Mouse (Mus musculus) forebrain, embryonic 16.5 days (tissue): ENCODE results near the gene Tenm3. TPM values are rescaled to one million over a fixed set of nuclear protein-coding genes. Genes with fewer than 3 reads are reported as not detected.
A peak's percentile ranks its signal among the peaks of the same experiment; 100 is the strongest.

Experiments used
- ATAC-seq: fragments of 200-750 bp; cut with Nextera tagmentation; 2 replicates; pipeline ENCODE4 v1.8.0; 2017; ENCODE audit warnings: mild to moderate bottlenecking, moderate library complexity
- H3K27ac ChIP-seq: fragments of 300-500 bp; sonication (generic); 2 replicates; pipeline ENCODE4 v1.5.1; 2014; ENCODE audit warnings: low read length, control low read depth
- H3K27me3 ChIP-seq: fragments of 300-500 bp; sonication (generic); replicated peaks from 2 replicates; pipeline ENCODE4 v1.6.1; 2014; ENCODE audit warnings: low read length; ENCODE audit not compliant: control insufficient read depth, insufficient read depth
- H3K36me3 ChIP-seq: fragments of 300-500 bp; sonication (generic); 2 replicates; pipeline ENCODE4 v1.6.1; 2014; ENCODE audit not compliant: control insufficient read depth, insufficient read depth
- H3K4me1 ChIP-seq: fragments of 300-500 bp; sonication (generic); replicated peaks from 2 replicates; pipeline ENCODE4 v1.6.1; 2014; ENCODE audit warnings: low read length; ENCODE audit not compliant: control insufficient read depth, insufficient read depth
- H3K4me2 ChIP-seq: fragments of 300-500 bp; sonication (generic); 2 replicates; pipeline ENCODE4 v1.6.1; 2014; ENCODE audit warnings: mild to moderate bottlenecking, low read length, control low read depth
- H3K4me3 ChIP-seq: fragments of 300-500 bp; sonication (generic); replicated peaks from 2 replicates; pipeline ENCODE4 v1.5.1; 2014; ENCODE audit warnings: mild to moderate bottlenecking, low read length, control low read depth
- H3K9ac ChIP-seq: fragments of 300-500 bp; sonication (generic); replicated peaks from 2 replicates; pipeline ENCODE4 v1.6.1; 2014; ENCODE audit warnings: low read depth, low read length, control low read depth
- H3K9me3 ChIP-seq: fragments of 300-500 bp; sonication (generic); 2 replicates; pipeline ENCODE4 v1.6.1; 2016; ENCODE audit warnings: low read length; ENCODE audit not compliant: control insufficient read depth
- WGBS: fragments of 180-500 bp; shearing (Covaris S2); extraction: QIAGEN DNeasy Blood & Tissue Kit; methylation state at CpG from one replicate; pipeline ENCODE4 v1.1.7; 2014; 5-methylcytosine and 5-hydroxymethylcytosine counted together
- polyA plus RNA-seq: library from polyadenylated mRNA; unstranded; fragments of >200 nt; fragmentation: Nextera tagmentation; extraction: Ambion mirVana; gene quantifications from 2 replicates; pipeline ENCODE4 v1.2.1, GENCODE M21; 2015

The Tenm3 gene
- polyA plus RNA-seq, 1 experiment from 2014 or later: 24.8 TPM

GRCm38 (mm10) chr8:48572345-48572744, 271.4 kb downstream of the Tenm3 start:
- Histone ChIP-seq H3K9ac (no peak overlapping the region), H3K27ac (no peak overlapping the region), H3K36me3 (no peaks in the 10 kb centered on the region), H3K27me3 (no peaks in the 10 kb centered on the region), H3K9me3 (no peaks in the 10 kb centered on the region), H3K4me3 (no peak overlapping the region), H3K4me1 (peaks cover 14% of the 10 kb centered on the region), H3K4me2 (no peak overlapping the region)
- 90% methylated on average over 2 of the region's 2 CpGs for WGBS
- no peak for ATAC-seq

- H3K4me1 ChIP-seq: peaks cover 16% of the 10 kb centered on the region
Measured at GRCm38 (mm10) chr8:48568608-48569007, 275.1 kb downstream of the Tenm3 start.

GRCm38 (mm10) chr8:48567929-48568607, 275.7 kb downstream of the Tenm3 start:
- no peak overlapping the region for H3K4me3 ChIP-seq
- 26% methylated on average over 10 of the region's 10 CpGs for WGBS
- ATAC-seq: peak; percentile 80
- H3K4me1 ChIP-seq: peaks cover 16% of the 10 kb centered on the region
- peak overlapping the region; percentile 1; the same call in 1 of the 2 replicates for H3K27ac ChIP-seq
- no peaks in the 10 kb centered on the region for H3K36me3 ChIP-seq
- no peaks in the 10 kb centered on the region for H3K9me3 ChIP-seq
- no peaks in the 10 kb centered on the region for H3K27me3 ChIP-seq
- H3K9ac ChIP-seq: no peak overlapping the region
- peak overlapping the region; percentile 25 for H3K4me2 ChIP-seq

More at GRCm38 (mm10) chr8:48568608-48569007, 275.1 kb downstream of the Tenm3 start:
- Histone ChIP-seq H3K27ac (peak overlapping the region; percentile 1; the same call in 1 of the 2 replicates), H3K36me3 (no peaks in the 10 kb centered on the region), H3K9me3 (no peaks in the 10 kb centered on the region), H3K9ac (no peak overlapping the region), H3K4me2 (no peak overlapping the region; the same call in 1 of the 2 replicates), H3K27me3 (no peaks in the 10 kb centered on the region), H3K4me3 (no peak overlapping the region)
- ATAC-seq: no peak
- WGBS: 23% methylated on average over 4 of the region's 4 CpGs

- H3K4me2 ChIP-seq: no peak overlapping the region
- WGBS: 87% methylated on average over 9 of the region's 9 CpGs
- H3K4me3 ChIP-seq: no peak overlapping the region
- H3K36me3 ChIP-seq: no peaks in the 10 kb centered on the region
- no peak for ATAC-seq
- no peak overlapping the region for H3K9ac ChIP-seq
- H3K4me1 ChIP-seq: no peaks in the 10 kb centered on the region
- H3K27me3 ChIP-seq: no peaks in the 10 kb centered on the region
- no peak overlapping the region for H3K27ac ChIP-seq
- no peaks in the 10 kb centered on the region for H3K9me3 ChIP-seq
Measured at GRCm38 (mm10) chr8:48560227-48560626, 283.5 kb downstream of the Tenm3 start.

GRCm38 (mm10) chr8:48555546-48556141, 288.1 kb downstream of the Tenm3 start:
- Histone ChIP-seq H3K9ac (peak overlapping the region; percentile 85), H3K36me3 (no peaks in the 10 kb centered on the region), H3K4me2 (peak overlapping the region; percentile 82), H3K4me3 (peak overlapping the region; percentile 83), H3K27me3 (no peaks in the 10 kb centered on the region), H3K27ac (peak overlapping the region; percentile 93), H3K9me3 (no peaks in the 10 kb centered on the region), H3K4me1 (peaks cover 6% of the 10 kb centered on the region)
- under 1% methylated on average over 49 of the region's 55 CpGs for WGBS
- ATAC-seq: peak; percentile 84

DNA sequence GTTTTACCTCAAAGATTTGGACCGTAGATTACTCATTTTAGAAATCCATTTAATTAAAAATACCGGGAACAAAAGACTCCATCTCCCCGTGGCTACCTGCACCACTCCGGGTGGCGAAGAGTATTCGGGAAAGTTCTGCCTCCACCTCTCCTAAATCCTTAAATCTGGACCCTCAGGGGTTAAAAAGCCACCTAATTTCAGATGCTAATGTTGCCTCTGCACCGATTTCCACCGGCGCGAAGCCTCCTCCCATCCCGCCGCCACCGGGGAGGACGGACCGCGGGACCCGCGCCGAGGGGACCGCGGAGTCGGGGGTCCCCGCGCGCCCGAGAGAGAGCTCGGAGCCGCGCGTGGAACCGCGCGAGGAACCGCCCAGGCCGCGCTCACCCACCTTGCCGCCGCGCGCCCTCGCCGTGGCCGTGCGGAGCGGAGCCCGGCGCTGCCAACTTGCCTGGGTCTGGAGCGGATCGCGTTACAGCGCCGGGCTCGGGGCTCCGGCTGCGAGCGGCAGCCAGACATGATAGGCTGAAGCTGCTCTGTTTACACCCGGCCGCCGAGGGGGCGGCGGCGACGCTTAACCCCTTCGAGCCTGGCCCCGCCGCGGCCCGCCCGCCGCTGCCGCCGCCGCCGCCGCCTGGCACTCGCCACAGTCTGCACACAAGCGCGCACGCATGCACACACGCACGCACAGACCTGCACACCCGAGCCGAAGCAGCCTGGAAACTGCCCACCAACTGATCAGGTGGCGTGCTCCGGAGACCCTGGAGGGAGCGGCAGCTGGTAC, 288.8 kb downstream of the Tenm3 start:
- Histone ChIP-seq H3K27me3 (no peaks in the 10 kb centered on the region), H3K9me3 (no peaks in the 10 kb centered on the region), H3K4me1 (peaks cover 6% of the 10 kb centered on the region), H3K27ac (peak overlapping the region; percentile 93), H3K4me2 (peak overlapping the region; percentile 82), H3K4me3 (peak overlapping the region; percentile 83), H3K36me3 (no peaks in the 10 kb centered on the region), H3K9ac (peak overlapping the region; percentile 85)
- peak; percentile 95 for ATAC-seq
- whole genome bisulfite sequencing: under 1% methylated on average over 86 of the region's 86 CpGs

- H3K9me3 ChIP-seq: no peaks in the 10 kb centered on the region
- peak overlapping the region; percentile 62 for H3K27ac ChIP-seq
- no peaks in the 10 kb centered on the region for H3K36me3 ChIP-seq
- H3K9ac ChIP-seq: peak overlapping the region; percentile 85
- no peaks in the 10 kb centered on the region for H3K27me3 ChIP-seq
- H3K4me2 ChIP-seq: peak overlapping the region; percentile 82
- WGBS: under 1% methylated on average over 9 of the region's 9 CpGs
- no peak for ATAC-seq
- peak overlapping the region; percentile 83 for H3K4me3 ChIP-seq
- peaks cover 6% of the 10 kb centered on the region for H3K4me1 ChIP-seq
Measured at GRCm38 (mm10) chr8:48553791-48554288, 289.9 kb downstream of the Tenm3 start.

DNA sequence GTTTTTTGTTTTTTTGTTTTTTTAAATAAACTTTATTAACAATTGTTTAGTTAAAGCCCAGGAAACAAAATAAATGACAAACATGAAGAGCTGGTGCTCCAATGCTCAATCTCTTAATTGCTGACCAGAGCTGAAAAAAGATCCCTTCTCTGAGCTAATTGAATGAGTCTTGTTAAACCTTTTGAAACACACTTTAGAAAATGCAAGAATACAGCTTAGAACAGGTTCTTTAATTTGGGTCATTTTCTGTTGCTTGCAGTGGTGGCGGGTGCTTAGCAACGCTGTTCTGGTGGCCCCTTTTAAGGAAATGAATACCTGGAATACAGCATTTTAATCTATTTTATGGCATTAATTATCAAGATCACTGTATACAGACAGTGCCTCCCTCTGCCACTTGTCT, 291.4 kb downstream of the Tenm3 start:
- Histone ChIP-seq H3K4me3 (no peak overlapping the region), H3K9ac (no peak overlapping the region), H3K27me3 (no peaks in the 10 kb centered on the region), H3K4me2 (peak overlapping the region; percentile 33), H3K9me3 (no peaks in the 10 kb centered on the region), H3K36me3 (no peaks in the 10 kb centered on the region), H3K4me1 (peaks cover 6% of the 10 kb centered on the region), H3K27ac (no peak overlapping the region)
- ATAC-seq: no peak
- WGBS: 18% methylated on average over 2 of the region's 2 CpGs

GRCm38 (mm10) chr8:48551370-48551769, 292.4 kb downstream of the Tenm3 start:
- ATAC-seq: no peak
- H3K4me2 ChIP-seq: no peak overlapping the region; the same call in 1 of the 2 replicates
- no peaks in the 10 kb centered on the region for H3K9me3 ChIP-seq
- H3K27ac ChIP-seq: no peak overlapping the region
- H3K4me3 ChIP-seq: no peak overlapping the region
- no peaks in the 10 kb centered on the region for H3K36me3 ChIP-seq
- H3K9ac ChIP-seq: no peak overlapping the region
- WGBS: 43% methylated on average over 5 of the region's 5 CpGs
- H3K4me1 ChIP-seq: peaks cover 6% of the 10 kb centered on the region
- H3K27me3 ChIP-seq: no peaks in the 10 kb centered on the region
